Mouse (Mus musculus) CH12.LX (cell line): Measurements from ENCODE around the gene Tle3.

Experiments
- CTCF ChIP-seq, 2 experiments: IDR thresholded peaks in 1 of 2; conservative IDR thresholded peaks in 1 of 2; 2 replicates each; pipeline ENCODE4 v1.5.1; 2011 to 2012; ENCODE audit warnings: low read depth in 2 of 2, low read length in 2 of 2, improper control_type of control experiment in 1 of 2, inconsistent platforms in 1 of 2, mild to moderate bottlenecking in 1 of 2, moderate library complexity in 1 of 2
- MAFK ChIP-seq: IDR thresholded peaks from 2 replicates; pipeline ENCODE4 v1.6.1; 2011; ENCODE audit warnings: low read length, improper control_type of control experiment; ENCODE audit not compliant: insufficient replicate concordance
- MAX ChIP-seq: IDR thresholded peaks from 2 replicates; pipeline ENCODE4 v1.6.1; 2011; ENCODE audit warnings: low read length, improper control_type of control experiment
- MEF2A ChIP-seq: IDR thresholded peaks from 2 replicates; pipeline ENCODE4 v1.6.1; 2014; ENCODE audit warnings: low read depth, mild to moderate bottlenecking, inconsistent platforms, low read length, improper control_type of control experiment, borderline replicate concordance
- POLR2A ChIP-seq: IDR thresholded peaks from 2 replicates; pipeline ENCODE4 v1.6.1; 2011; ENCODE audit warnings: low read depth, mild to moderate bottlenecking, improper control_type of control experiment, low read length
- USF2 ChIP-seq: conservative IDR thresholded peaks from 2 replicates; pipeline ENCODE4 v1.6.1; 2011; ENCODE audit warnings: low read depth, low read length, improper control_type of control experiment
- ZMIZ1 ChIP-seq: IDR thresholded peaks from 2 replicates; pipeline ENCODE4 v1.6.1; 2012; ENCODE audit warnings: low read depth, mild to moderate bottlenecking, inconsistent platforms, low read length, improper control_type of control experiment

DNA sequence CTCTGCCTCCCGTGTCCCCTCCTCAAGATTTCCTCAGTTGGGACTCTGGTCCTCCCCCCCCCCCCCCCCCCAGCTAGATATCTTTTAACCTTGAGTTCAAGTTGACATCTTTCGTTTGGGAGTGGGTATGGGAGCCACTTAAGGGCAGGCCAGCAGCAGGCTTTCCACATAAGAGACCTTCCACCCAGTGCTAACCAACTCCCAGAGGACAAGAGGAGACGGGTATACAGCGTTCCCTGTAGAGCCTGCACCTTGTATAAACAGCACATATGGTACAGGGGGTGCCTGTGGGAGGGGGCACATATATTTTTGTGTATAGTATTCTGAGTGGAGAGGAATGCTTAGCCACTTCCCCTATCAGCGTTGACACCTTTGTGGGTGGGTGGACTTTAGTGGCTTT lies 2.8 kb downstream of the Tle3 start:
- no peak for TF ChIP-seq USF2
- no peak for TF ChIP-seq CTCF (conservative IDR thresholded peaks at IDR 0.05 in 1 of 2, IDR thresholded peaks at IDR 0.05 in 1 of 2; ENCODE audit: low read depth in 2 of 2, low read length in 2 of 2)
- TF ChIP-seq ZMIZ1 = no peak
- no peak for TF ChIP-seq POLR2A
- TF ChIP-seq MAFK = no peak
- no peak for TF ChIP-seq MAX
- no peak for TF ChIP-seq MEF2A
